Comparison of ENCODE assay signal across 8 mouse cellular contexts in the genomic region with DNA sequence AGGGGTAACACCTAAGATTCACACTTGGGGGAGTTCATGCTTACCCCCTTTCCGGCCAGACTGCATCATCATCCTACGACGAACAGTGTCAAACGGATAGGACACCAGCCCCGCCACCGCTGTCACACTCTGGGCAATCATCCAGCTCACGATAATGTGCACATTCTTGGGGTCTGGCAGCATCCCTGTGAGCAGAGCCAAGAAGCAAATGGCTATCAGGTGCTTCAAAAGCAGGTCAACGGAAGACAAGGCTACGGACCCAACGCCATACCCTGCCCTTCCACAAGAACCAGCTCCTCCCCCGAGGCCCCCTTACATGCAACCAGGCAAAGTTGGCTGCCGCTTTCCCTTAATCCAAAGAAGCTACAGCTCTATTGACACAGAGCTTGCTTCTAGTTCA. TPM values are rescaled to one million over a fixed set of nuclear protein-coding genes. Genes with fewer than 3 reads are reported as not detected.
DNase-seq lines count a peak whose midpoint lies in the region; ATAC-seq lines count a peak whose summit lies in the region.
"Had no signal": no experiment of that assay in that cellular context is flagged by ENCODE, and none has a peak within 500 bp of the region (broad histone marks: within the 10 kb centered on the region; RNA-seq: fewer than 3 reads in every experiment).

No protein-coding gene starts in this region.

- H3K27me3 ChIP-seq in embryonic facial prominence, embryonic 15.5 days: no peaks in the 10 kb centered on the region
- no peaks in the 10 kb centered on the region for H3K27me3 ChIP-seq in heart, embryonic 16.5 days (ENCODE audit: control insufficient read depth, insufficient read depth, low read length)

- peaks cover 51% of the 10 kb centered on the region for H3K4me1 ChIP-seq in embryonic facial prominence, embryonic 15.5 days
- H3K4me1 ChIP-seq in heart, embryonic 16.5 days (ENCODE audit: control insufficient read depth, insufficient read depth, low read length): peaks cover 50% of the 10 kb centered on the region

- ATAC-seq in embryonic facial prominence, embryonic 15.5 days (ENCODE audit: insufficient number of reproducible peaks, low FRiP score, low TSS enrichment, low read depth): no peak
- ATAC-seq in heart, embryonic 16.5 days (replicated peaks; ENCODE audit: extremely low read depth, insufficient read depth, low FRiP score): peak; percentile 3; the same call in 1 of the 2 replicates

- no peaks in the 10 kb centered on the region for H3K9me3 ChIP-seq in embryonic facial prominence, embryonic 15.5 days (replicated peaks)
- no peaks in the 10 kb centered on the region for H3K9me3 ChIP-seq in heart, embryonic 16.5 days (replicated peaks; ENCODE audit: control insufficient read depth, low read length)
- H3K9me3 ChIP-seq: liver, embryonic 13.5 days had no signal

- H3K4me2 ChIP-seq in embryonic facial prominence, embryonic 15.5 days (replicated peaks): peak overlapping the region; percentile 82
- H3K4me2 ChIP-seq in heart, embryonic 16.5 days (ENCODE audit: low read depth, low read length): peak overlapping the region; percentile 83

- peaks cover 44% of the 10 kb centered on the region for H3K36me3 ChIP-seq in embryonic facial prominence, embryonic 15.5 days
- H3K36me3 ChIP-seq in heart, embryonic 16.5 days (ENCODE audit: control insufficient read depth, insufficient read depth): peaks cover 47% of the 10 kb centered on the region

- H3K9ac ChIP-seq in embryonic facial prominence, embryonic 15.5 days: no peak overlapping the region
- H3K9ac ChIP-seq in heart, embryonic 16.5 days (ENCODE audit: low read length): peak overlapping the region; percentile 93
- H3K9ac ChIP-seq: liver, embryonic 13.5 days had no signal

- H3K27ac ChIP-seq in embryonic facial prominence, embryonic 15.5 days (replicated peaks): no peak overlapping the region
- peak overlapping the region; percentile 97 for H3K27ac ChIP-seq in heart, embryonic 16.5 days (ENCODE audit: low read length)
- H3K27ac ChIP-seq: liver, embryonic 13.5 days had no signal

- WGBS in embryonic facial prominence, embryonic 15.5 days: 45% methylated on average over 12 of the region's 12 CpGs
- WGBS in heart, embryonic 16.5 days: 37% methylated on average over 12 of the region's 12 CpGs

- peak overlapping the region; percentile 81 for H3K4me3 ChIP-seq in embryonic facial prominence, embryonic 15.5 days (replicated peaks)
- H3K4me3 ChIP-seq in heart, embryonic 16.5 days (ENCODE audit: low read length): peak overlapping the region; percentile 65
- H3K4me3 ChIP-seq: liver, embryonic 13.5 days had no signal

- peak; percentile 18 for DNase-seq in urinary bladder, postnatal 14 days (ENCODE audit: low spot score)
- DNase-seq in urinary bladder, postnatal 36 days (ENCODE audit: low spot score in 2 of 2): no peak
- peak; percentile 38 to 53 for DNase-seq in left cerebral cortex, postnatal 36 days (ENCODE audit: low spot score in 2 of 2)
- peak; percentile 49 for DNase-seq in right cerebral cortex, postnatal 4 days
- no peak for DNase-seq in ovary, adult 18-20 months (ENCODE audit: low spot score)
- DNase-seq: liver, embryonic 13.5 days had no signal

- intact Hi-C loops in left cerebral cortex, postnatal 36 days (cut with DNase I): no loop called here

RNA-seq across cellular contexts. Expression of a gene that starts 2.7 kb away (rescaled TPM):
- polyA plus RNA-seq in embryonic facial prominence, embryonic 15.5 days (2015; fragmentation: Nextera tagmentation; extraction: Ambion mirVana): 459 and 483 TPM in 2 replicates
- polyA plus RNA-seq in heart, embryonic 16.5 days (2015; fragmentation: Nextera tagmentation; extraction: Ambion mirVana): 2,893 and 2,917 TPM in 2 replicates
- 100 to 1,000 TPM; 526 to 616 TPM for total RNA-seq in left cerebral cortex, postnatal 36 days (2021)

RNA-seq across cellular contexts. Expression of a gene that starts 56.4 kb away (rescaled TPM):
- 5.2 and 6.7 TPM in 2 replicates for polyA plus RNA-seq in embryonic facial prominence, embryonic 15.5 days (2015; fragmentation: Nextera tagmentation; extraction: Ambion mirVana)
- polyA plus RNA-seq in heart, embryonic 16.5 days (2015; fragmentation: Nextera tagmentation; extraction: Ambion mirVana): 3.4 and 4.8 TPM in 2 replicates
- total RNA-seq in left cerebral cortex, postnatal 36 days (2021): 10 to 100 TPM; 42.1 to 43.0 TPM

RNA-seq across cellular contexts. Expression of a gene that starts 56.8 kb away (rescaled TPM):
- 22.6 and 25.9 TPM in 2 replicates for polyA plus RNA-seq in embryonic facial prominence, embryonic 15.5 days (2015; fragmentation: Nextera tagmentation; extraction: Ambion mirVana)
- polyA plus RNA-seq in heart, embryonic 16.5 days (2015; fragmentation: Nextera tagmentation; extraction: Ambion mirVana): 16.8 and 16.9 TPM in 2 replicates
- total RNA-seq in left cerebral cortex, postnatal 36 days (2021): 10 to 100 TPM; 20.4 to 24.6 TPM

Comparison
In these comparisons a context has a peak if more than half of its experiments do, and no peak if none do; other contexts are left out.
1. DNase-seq: peak in urinary bladder, postnatal 14 days (single experiment), left cerebral cortex, postnatal 36 days (2 of 2) and right cerebral cortex, postnatal 4 days (single experiment); none in urinary bladder, postnatal 36 days (0 of 2) and ovary, adult 18-20 months (single experiment).